Mouse (Mus musculus) MEL (cell line): ENCODE data around the gene Drd1.

Experiments used
- POLR2A ChIP-seq, 2 experiments: IDR thresholded peaks; 2 replicates each; pipeline ENCODE4 v1.6.1; 2011 to 2012; ENCODE audit warnings: low read length in 2 of 2, mild to moderate bottlenecking in 2 of 2, control low read depth in 1 of 2, improper control_type of control experiment in 1 of 2, low read depth in 1 of 2, moderate library complexity in 1 of 2; ENCODE audit not compliant: control insufficient read depth in 1 of 2, insufficient read depth in 1 of 2, poor library complexity in 1 of 2
- USF1 ChIP-seq: IDR thresholded peaks from 2 replicates; pipeline ENCODE4 v1.6.1; 2014; ENCODE audit warnings: low read depth, mild to moderate bottlenecking, inconsistent platforms, low read length, improper control_type of control experiment, moderate library complexity

DNA sequence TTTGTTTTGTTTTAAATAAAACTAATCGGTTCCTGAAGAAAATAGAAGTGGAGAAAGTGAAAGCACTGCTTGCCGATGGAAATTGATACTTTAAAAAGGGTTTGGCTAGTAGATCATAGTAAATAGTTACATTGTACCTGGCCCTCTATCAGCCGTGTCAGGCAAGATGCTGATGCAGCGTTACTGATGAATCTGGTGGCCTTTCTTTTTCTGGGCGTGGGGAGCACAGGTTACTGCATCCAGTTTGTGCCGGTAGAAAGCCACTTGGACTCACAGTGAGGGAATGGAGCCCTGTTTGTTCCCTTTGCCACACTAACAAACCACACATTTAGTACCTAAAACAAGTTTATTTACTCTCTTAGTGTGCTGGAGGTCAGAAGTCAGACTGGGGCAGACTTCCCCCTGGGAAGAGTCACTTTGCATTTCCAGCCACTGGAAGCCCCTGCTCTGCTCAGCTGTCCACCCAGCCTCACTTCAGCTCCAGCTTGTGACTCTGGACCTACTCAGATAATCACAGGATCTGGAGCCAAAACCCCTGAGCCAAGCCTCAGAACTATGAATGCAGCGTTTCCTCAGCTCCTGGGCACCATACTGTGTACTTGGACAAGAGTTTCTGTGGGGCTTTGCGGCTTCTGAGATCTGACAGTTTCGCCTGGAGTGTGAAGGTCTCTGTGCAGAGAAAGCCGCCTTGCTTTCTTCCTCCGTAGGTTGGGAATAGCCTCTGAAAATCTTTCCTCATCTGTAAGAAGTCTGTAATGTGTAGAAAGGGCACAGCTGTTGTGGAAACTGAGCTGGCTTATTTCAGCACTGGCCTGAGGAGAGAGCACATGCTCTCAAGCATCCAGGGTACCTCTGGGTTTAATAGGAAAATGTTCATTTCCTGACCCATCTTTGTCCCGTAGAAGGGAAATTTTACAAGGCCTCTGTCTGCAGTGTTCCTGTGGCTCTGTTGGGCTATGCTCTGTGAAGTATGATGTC, 24.6 kb upstream of the Drd1 start:
- TF ChIP-seq POLR2A (IDR thresholded peaks at IDR 0.05; ENCODE audit: control insufficient read depth in 1 of 2, insufficient read depth in 1 of 2, low read depth in 1 of 2, low read length in 2 of 2, poor library complexity in 1 of 2) (no peak), USF1 (no peak)
